8 mouse cellular contexts compared by ENCODE assay signal in the genomic region with DNA sequence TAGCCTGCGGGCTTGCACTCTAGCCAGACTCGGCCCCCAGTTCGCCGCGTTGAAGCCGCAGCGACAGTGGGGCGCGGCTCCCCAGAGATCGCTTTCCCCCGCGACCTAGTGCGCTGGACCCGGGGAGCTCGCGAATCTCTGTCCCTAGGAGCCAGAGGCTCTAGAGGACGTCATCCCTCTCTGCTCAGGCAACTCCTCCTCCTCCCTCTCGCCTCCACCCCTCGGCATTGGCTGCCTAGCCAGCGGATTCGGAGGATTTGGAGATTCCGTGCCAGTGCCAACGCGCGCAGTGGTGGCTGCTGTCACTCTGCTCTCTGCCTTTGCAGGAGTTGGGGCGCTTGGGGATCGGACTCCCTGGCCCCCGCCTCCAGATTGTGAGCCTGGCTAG. TPM values are rescaled to one million over a fixed set of nuclear protein-coding genes. Genes with fewer than 3 reads are reported as not detected.
A peak's percentile ranks its signal among the peaks of the same experiment; 100 is the strongest.
DNase-seq lines count a peak whose midpoint lies in the region; ATAC-seq lines count a peak whose summit lies in the region.

No protein-coding gene starts in this region.

- intact Hi-C loops in heart, postnatal 14 days (cut with DNase I), result no loop called here

- ATAC-seq in neural tube, embryonic 11.5 days (ENCODE audit: insufficient read depth, low FRiP score, low TSS enrichment), result peak; percentile 56
- ATAC-seq in forebrain, embryonic 12.5 days (ENCODE audit: low FRiP score), result peak; percentile 70
- ATAC-seq in liver, embryonic 13.5 days (ENCODE audit: low read depth), result no peak
- peak; percentile 70 for ATAC-seq in neural tube, embryonic 15.5 days (ENCODE audit: low FRiP score)

- H3K36me3 ChIP-seq in neural tube, embryonic 11.5 days (ENCODE audit: control insufficient read depth, insufficient read depth, low read length), result no peaks in the 10 kb centered on the region
- H3K36me3 ChIP-seq in forebrain, embryonic 12.5 days (replicated peaks), result no peaks in the 10 kb centered on the region
- H3K36me3 ChIP-seq in liver, embryonic 13.5 days, result no peaks in the 10 kb centered on the region
- H3K36me3 ChIP-seq in neural tube, embryonic 15.5 days, result no peaks in the 10 kb centered on the region

- peaks cover 24% of the 10 kb centered on the region for H3K27me3 ChIP-seq in neural tube, embryonic 11.5 days (ENCODE audit: control insufficient read depth, insufficient read depth, low read length)
- H3K27me3 ChIP-seq in forebrain, embryonic 12.5 days, result peaks cover 51% of the 10 kb centered on the region
- H3K27me3 ChIP-seq in liver, embryonic 13.5 days, result peaks cover 42% of the 10 kb centered on the region
- H3K27me3 ChIP-seq in neural tube, embryonic 15.5 days (replicated peaks), result peaks cover 26% of the 10 kb centered on the region

- H3K4me2 ChIP-seq in neural tube, embryonic 11.5 days (ENCODE audit: low read depth), result peak overlapping the region; percentile 99
- H3K4me2 ChIP-seq in forebrain, embryonic 12.5 days, result peak overlapping the region; percentile 100
- H3K4me2 ChIP-seq in liver, embryonic 13.5 days, result peak overlapping the region; percentile 69
- peak overlapping the region; percentile 99 for H3K4me2 ChIP-seq in neural tube, embryonic 15.5 days

- DNase-seq in neural tube, embryonic 11.5 days (ENCODE audit: low spot score), result peak; percentile 61
- DNase-seq in neural tube, embryonic 10.5 days (ENCODE audit: extremely low spot score, low spot score), result no peak
- DNase-seq in heart, postnatal 14 days, result peak; percentile 39 to 41
- DNase-seq in layer of hippocampus, adult 11-12 months (ENCODE audit: low spot score), result peak; percentile 47
- no peak for DNase-seq in liver, embryonic 13.5 days
- DNase-seq in MN1 (ENCODE audit: low spot score), result no peak

- peak overlapping the region; percentile 43 for H3K9ac ChIP-seq in neural tube, embryonic 11.5 days (ENCODE audit: low read length)
- H3K9ac ChIP-seq in forebrain, embryonic 12.5 days, result peak overlapping the region; percentile 57
- H3K9ac ChIP-seq in liver, embryonic 13.5 days, result no peak overlapping the region
- peak overlapping the region; percentile 67 for H3K9ac ChIP-seq in neural tube, embryonic 15.5 days (replicated peaks)

- H3K27ac ChIP-seq in neural tube, embryonic 11.5 days (ENCODE audit: low read depth, low read length), result no peak overlapping the region
- no peak overlapping the region for H3K27ac ChIP-seq in forebrain, embryonic 12.5 days
- no peak overlapping the region for H3K27ac ChIP-seq in liver, embryonic 13.5 days
- H3K27ac ChIP-seq in neural tube, embryonic 15.5 days (replicated peaks), result peak overlapping the region; percentile 60

- no peaks in the 10 kb centered on the region for H3K9me3 ChIP-seq in neural tube, embryonic 11.5 days (ENCODE audit: control insufficient read depth, low read length)
- no peaks in the 10 kb centered on the region for H3K9me3 ChIP-seq in forebrain, embryonic 12.5 days
- no peaks in the 10 kb centered on the region for H3K9me3 ChIP-seq in liver, embryonic 13.5 days (replicated peaks)
- H3K9me3 ChIP-seq in neural tube, embryonic 15.5 days (replicated peaks), result no peaks in the 10 kb centered on the region

- peaks cover 5% of the 10 kb centered on the region; the same call in 1 of the 2 replicates for H3K4me1 ChIP-seq in neural tube, embryonic 11.5 days (ENCODE audit: control insufficient read depth, insufficient read depth, low read length)
- peaks cover 18% of the 10 kb centered on the region for H3K4me1 ChIP-seq in forebrain, embryonic 12.5 days
- no peaks in the 10 kb centered on the region; the same call in 1 of the 2 replicates for H3K4me1 ChIP-seq in liver, embryonic 13.5 days (replicated peaks)
- H3K4me1 ChIP-seq in neural tube, embryonic 15.5 days, result peaks cover 25% of the 10 kb centered on the region

- 0% methylated on average over 28 of the region's 28 CpGs for WGBS in neural tube, embryonic 11.5 days
- 0% methylated on average over 28 of the region's 28 CpGs for WGBS in forebrain, embryonic 12.5 days
- 3% methylated on average over 28 of the region's 28 CpGs for WGBS in liver, embryonic 13.5 days (ENCODE audit: insufficient replicate concordance)
- 0% methylated on average over 27 of the region's 28 CpGs for WGBS in neural tube, embryonic 15.5 days

- peak overlapping the region; percentile 54 for H3K4me3 ChIP-seq in neural tube, embryonic 11.5 days (ENCODE audit: low read depth, low read length)
- peak overlapping the region; percentile 57 for H3K4me3 ChIP-seq in forebrain, embryonic 12.5 days (replicated peaks)
- peak overlapping the region; percentile 48 for H3K4me3 ChIP-seq in liver, embryonic 13.5 days (replicated peaks)
- peak overlapping the region; percentile 68 for H3K4me3 ChIP-seq in neural tube, embryonic 15.5 days (replicated peaks)

RNA-seq across cellular contexts. Expression of a gene that starts 0.7 kb away (rescaled TPM):
- 97.6 TPM in 2 replicates for polyA plus RNA-seq in neural tube, embryonic 11.5 days (2014; fragmentation: Nextera tagmentation; extraction: Ambion mirVana)
- 74.3 and 74.7 TPM in 2 replicates for polyA plus RNA-seq in forebrain, embryonic 12.5 days (2016; fragmentation: Nextera tagmentation; extraction: Ambion mirVana)
- 10 to 100 TPM; 16.1 to 17.1 TPM for total RNA-seq in heart, postnatal 14 days (2021)
- 8.1 and 10.2 TPM in 2 replicates for polyA plus RNA-seq in liver, embryonic 13.5 days (2015; fragmentation: Nextera tagmentation; extraction: Ambion mirVana)
- polyA plus RNA-seq in neural tube, embryonic 15.5 days (2015; fragmentation: Nextera tagmentation; extraction: Ambion mirVana), result 134 and 142 TPM in 2 replicates

Comparison
In these comparisons a context has a peak if more than half of its experiments do, and no peak if none do; other contexts are left out.
1. DNase-seq: peak in neural tube, embryonic 11.5 days (single experiment), heart, postnatal 14 days (2 of 2) and layer of hippocampus, adult 11-12 months (single experiment); none in neural tube, embryonic 10.5 days (single experiment), liver, embryonic 13.5 days (single experiment) and MN1 (single experiment).
2. Peak in every context shown above with its lines, with median percentiles within 50 percentile points of each other: H3K4me2 ChIP-seq and H3K4me3 ChIP-seq.